Mouse (Mus musculus): ENCODE measurements around the gene Matn4. TPM values are rescaled to one million over a fixed set of nuclear protein-coding genes. Genes with fewer than 3 reads are reported as not detected.

The Matn4 gene
- polyA plus RNA-seq, 1 experiment from 2014 or later, result 0.85 TPM

- WGBS, result 2% methylated on average over 29 of the region's 29 CpGs
- Histone ChIP-seq H3K27ac (replicated peaks) (peak overlapping the region; percentile 84), H3K4me3 (peak overlapping the region; percentile 75), H3K4me1 (peaks cover 51% of the 10 kb centered on the region), H3K36me3 (replicated peaks) (no peaks in the 10 kb centered on the region), H3K9me3 (no peaks in the 10 kb centered on the region), H3K27me3 (replicated peaks; ENCODE audit: low read depth, poor library complexity, severe bottlenecking) (peaks cover 34% of the 10 kb centered on the region)
- peak; percentile 54 for DNase-seq (ENCODE audit: low spot score)
Observed at GRCm38 (mm10) chr2:164442315-164443050, 37.5 kb upstream of the Matn4 start.

GRCm38 (mm10) chr2:164441731-164442130 is 36.8 kb upstream of the Matn4 start:
- WGBS, result 28% methylated on average over 7 of the region's 7 CpGs
- no peak for DNase-seq (ENCODE audit: low spot score)
- peaks cover 58% of the 10 kb centered on the region for H3K4me1 ChIP-seq
- peak overlapping the region; percentile 75 for H3K4me3 ChIP-seq
- H3K27me3 ChIP-seq (replicated peaks; ENCODE audit: low read depth, poor library complexity, severe bottlenecking), result peaks cover 34% of the 10 kb centered on the region
- H3K36me3 ChIP-seq (replicated peaks), result no peaks in the 10 kb centered on the region
- H3K27ac ChIP-seq (replicated peaks), result no peak overlapping the region
- no peaks in the 10 kb centered on the region for H3K9me3 ChIP-seq

GRCm38 (mm10) chr2:164441155-164441554 is 36.2 kb upstream of the Matn4 start:
- Histone ChIP-seq H3K4me3 (peak overlapping the region; percentile 75), H3K4me1 (peaks cover 64% of the 10 kb centered on the region), H3K27me3 (replicated peaks; ENCODE audit: low read depth, poor library complexity, severe bottlenecking) (peaks cover 34% of the 10 kb centered on the region), H3K9me3 (no peaks in the 10 kb centered on the region), H3K27ac (replicated peaks) (no peak overlapping the region), H3K36me3 (replicated peaks) (no peaks in the 10 kb centered on the region)
- DNase-seq (ENCODE audit: low spot score), result no peak
- 25% methylated on average over 8 of the region's 8 CpGs for WGBS

GRCm38 (mm10) chr2:164440314-164440713 is 35.4 kb upstream of the Matn4 start:
- Histone ChIP-seq H3K27ac (replicated peaks) (no peak overlapping the region), H3K9me3 (no peaks in the 10 kb centered on the region), H3K36me3 (replicated peaks) (no peaks in the 10 kb centered on the region), H3K4me3 (no peak overlapping the region), H3K4me1 (peaks cover 73% of the 10 kb centered on the region), H3K27me3 (replicated peaks; ENCODE audit: low read depth, poor library complexity, severe bottlenecking) (peaks cover 34% of the 10 kb centered on the region)
- DNase-seq (ENCODE audit: low spot score), result no peak
- WGBS, result 70% methylated on average over 5 of the region's 5 CpGs

- Histone ChIP-seq H3K4me3 (no peak overlapping the region), H3K36me3 (replicated peaks) (no peaks in the 10 kb centered on the region), H3K4me1 (peaks cover 86% of the 10 kb centered on the region), H3K27me3 (replicated peaks; ENCODE audit: low read depth, poor library complexity, severe bottlenecking) (peaks cover 36% of the 10 kb centered on the region), H3K9me3 (no peaks in the 10 kb centered on the region), H3K27ac (replicated peaks) (no peak overlapping the region)
- 64% methylated on average over 3 of the region's 3 CpGs for WGBS
- DNase-seq (ENCODE audit: low spot score), result no peak
Observed at GRCm38 (mm10) chr2:164439001-164439421, 34.1 kb upstream of the Matn4 start.

- WGBS, result 69% methylated on average over 8 of the region's 8 CpGs
- no peak overlapping the region for H3K4me3 ChIP-seq
- H3K9me3 ChIP-seq, result no peaks in the 10 kb centered on the region
Observed at GRCm38 (mm10) chr2:164438257-164438656, 33.3 kb upstream of the Matn4 start.

GRCm38 (mm10) chr2:164437710-164438109 is 32.8 kb upstream of the Matn4 start:
- Histone ChIP-seq H3K9me3 (no peaks in the 10 kb centered on the region), H3K27ac (replicated peaks) (no peak overlapping the region), H3K36me3 (replicated peaks) (no peaks in the 10 kb centered on the region), H3K4me1 (peaks cover 85% of the 10 kb centered on the region), H3K27me3 (replicated peaks; ENCODE audit: low read depth, poor library complexity, severe bottlenecking) (peaks cover 38% of the 10 kb centered on the region), H3K4me3 (no peak overlapping the region)
- 73% methylated on average over 6 of the region's 6 CpGs for WGBS
- no peak for DNase-seq (ENCODE audit: low spot score)

More at GRCm38 (mm10) chr2:164438257-164438656, 33.3 kb upstream of the Matn4 start:
- Histone ChIP-seq H3K36me3 (replicated peaks) (no peaks in the 10 kb centered on the region), H3K27ac (replicated peaks) (no peak overlapping the region), H3K27me3 (replicated peaks; ENCODE audit: low read depth, poor library complexity, severe bottlenecking) (peaks cover 33% of the 10 kb centered on the region), H3K4me1 (peaks cover 85% of the 10 kb centered on the region)
- DNase-seq (ENCODE audit: low spot score), result no peak

GRCm38 (mm10) chr2:164436961-164437360 is 32.0 kb upstream of the Matn4 start:
- DNase-seq (ENCODE audit: low spot score), result no peak
- peak overlapping the region; percentile 29; the same call in 1 of the 2 replicates for H3K4me3 ChIP-seq
- peaks cover 34% of the 10 kb centered on the region for H3K27me3 ChIP-seq (replicated peaks; ENCODE audit: low read depth, poor library complexity, severe bottlenecking)
- 32% methylated on average over 3 of the region's 3 CpGs for WGBS
- no peaks in the 10 kb centered on the region for H3K36me3 ChIP-seq (replicated peaks)
- H3K4me1 ChIP-seq, result peaks cover 85% of the 10 kb centered on the region
- H3K27ac ChIP-seq (replicated peaks), result peak overlapping the region; percentile 73
- H3K9me3 ChIP-seq, result no peaks in the 10 kb centered on the region

GRCm38 (mm10) chr2:164436215-164436913 is 31.4 kb upstream of the Matn4 start:
- DNase-seq (ENCODE audit: low spot score), result peak; percentile 52
- Histone ChIP-seq H3K4me3 (peak overlapping the region; percentile 29), H3K36me3 (replicated peaks) (no peaks in the 10 kb centered on the region), H3K27me3 (replicated peaks; ENCODE audit: low read depth, poor library complexity, severe bottlenecking) (peaks cover 29% of the 10 kb centered on the region), H3K27ac (replicated peaks) (peak overlapping the region; percentile 73), H3K4me1 (peaks cover 85% of the 10 kb centered on the region), H3K9me3 (no peaks in the 10 kb centered on the region)
- 14% methylated on average over 8 of the region's 8 CpGs for WGBS

- H3K9me3 ChIP-seq, result no peaks in the 10 kb centered on the region
- H3K27ac ChIP-seq (replicated peaks), result peak overlapping the region; percentile 73
- 34% methylated on average over 5 of the region's 5 CpGs for WGBS
- no peaks in the 10 kb centered on the region for H3K36me3 ChIP-seq (replicated peaks)
- no peak for DNase-seq (ENCODE audit: low spot score)
- H3K4me3 ChIP-seq, result 0 out of 2 replicates have a peak overlapping the region, but pooled peaks have one; percentile 29
- peaks cover 85% of the 10 kb centered on the region for H3K4me1 ChIP-seq
- peaks cover 28% of the 10 kb centered on the region for H3K27me3 ChIP-seq (replicated peaks; ENCODE audit: low read depth, poor library complexity, severe bottlenecking)
Observed at GRCm38 (mm10) chr2:164435216-164436090, 30.5 kb upstream of the Matn4 start.

- Histone ChIP-seq H3K9me3 (no peaks in the 10 kb centered on the region), H3K4me1 (peaks cover 85% of the 10 kb centered on the region), H3K4me3 (no peak overlapping the region), H3K36me3 (replicated peaks) (no peaks in the 10 kb centered on the region), H3K27me3 (replicated peaks; ENCODE audit: low read depth, poor library complexity, severe bottlenecking) (peaks cover 32% of the 10 kb centered on the region), H3K27ac (replicated peaks) (0 out of 2 replicates have a peak overlapping the region, but pooled peaks have one; percentile 57)
- no peak for DNase-seq (ENCODE audit: low spot score)
- WGBS, result 84% methylated on average over 3 of the region's 3 CpGs
Observed at GRCm38 (mm10) chr2:164434681-164435080, 29.7 kb upstream of the Matn4 start.

GRCm38 (mm10) chr2:164433278-164433895 is 28.4 kb upstream of the Matn4 start:
- no peak overlapping the region for H3K4me3 ChIP-seq
- H3K27me3 ChIP-seq (replicated peaks; ENCODE audit: low read depth, poor library complexity, severe bottlenecking), result peaks cover 44% of the 10 kb centered on the region
- peak overlapping the region; percentile 78 for H3K27ac ChIP-seq (replicated peaks)
- peaks cover 7% of the 10 kb centered on the region for H3K36me3 ChIP-seq (replicated peaks)
- H3K4me1 ChIP-seq, result peaks cover 93% of the 10 kb centered on the region
- no peaks in the 10 kb centered on the region for H3K9me3 ChIP-seq
- DNase-seq (ENCODE audit: low spot score), result no peak
- 71% methylated on average over 9 of the region's 9 CpGs for WGBS

All from embryonic facial prominence, embryonic 10.5 days (tissue).